Mouse (Mus musculus): Measurements from ENCODE around the gene Vps37c.

DNA sequence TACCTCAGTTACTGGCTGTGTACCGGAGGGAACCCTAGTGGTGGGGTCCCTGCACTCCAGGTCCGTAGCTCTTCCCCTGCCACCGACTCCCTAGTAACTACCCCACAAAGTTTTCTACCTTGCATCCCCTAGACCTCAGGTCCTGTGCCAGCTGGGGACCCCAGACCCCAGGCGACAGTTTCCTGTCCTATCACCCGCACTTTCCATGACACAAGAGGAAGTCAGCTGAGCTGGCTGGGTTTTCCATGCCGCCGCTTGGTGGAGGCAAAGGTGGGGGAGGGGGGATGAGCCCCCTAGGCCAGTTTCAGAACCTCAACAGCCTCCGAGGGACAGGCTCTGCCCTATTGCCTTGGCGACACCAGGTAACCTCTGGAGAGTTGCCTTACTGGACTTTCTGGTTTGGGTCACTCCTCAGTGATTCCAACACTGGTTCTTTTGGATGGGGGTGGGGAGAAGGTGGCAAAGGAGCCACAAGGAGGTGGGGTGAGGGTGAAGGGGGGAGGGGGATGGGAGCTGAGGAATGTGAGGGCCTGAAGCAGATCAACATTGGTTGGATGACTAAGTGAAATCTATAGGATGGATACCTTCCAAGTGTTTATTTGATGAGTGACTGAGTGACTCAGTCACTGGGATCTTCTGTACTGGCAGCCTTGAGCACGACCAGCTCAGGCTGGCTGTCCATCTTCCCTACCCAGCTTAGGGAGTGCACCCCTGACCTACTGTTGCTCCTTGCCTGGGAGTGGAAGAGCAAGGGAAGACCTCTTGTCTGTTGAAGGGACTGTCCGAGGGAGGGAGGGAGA is 52.3 kb downstream of the Vps37c start:
- TF ChIP-seq CTCF (IDR thresholded peaks at IDR 0.05; ENCODE audit: borderline replicate concordance, insufficient read depth, low read length): no peak
- no peak for TF ChIP-seq POLR2A (IDR thresholded peaks at IDR 0.05; ENCODE audit: low read depth, low read length)

Measured in embryonic fibroblast, embryonic 13.5 days (primary cell).